Mouse (Mus musculus) left cerebral cortex, adult 6 months (tissue): Measurements from ENCODE around the gene Col27a1. TPM values are rescaled to one million over a fixed set of nuclear protein-coding genes. Genes with fewer than 3 reads are reported as not detected.

Experiments
- long read RNA-seq, 2 experiments: library from polyadenylated mRNA; unstranded; transcript quantifications; one replicate each; pipeline ENCODE4 v2.0.0; 2019 to 2020
- polyA plus RNA-seq: library from polyadenylated mRNA; unstranded; fragments of <200 nt; fragmentation: Nextera tagmentation; gene quantifications from 2 replicates; pipeline ENCODE4 v1.2.3, GENCODE M21; 2021

The Col27a1 gene
- polyA plus RNA-seq: 0.23 and 0.37 TPM in 2 replicates
- long read RNA-seq, experiment 1, partial matches to known transcripts: 1 of 1 reads
- long read RNA-seq, experiment 1, other reads (novel, unspliced or antisense): 0 of 1 reads
- long read RNA-seq, experiment 2: 0 reads

GRCm38 (mm10) chr4:63213907-63214621, at the start of gene Col27a1:
Col27a1 (plus strand) TSS chr4:63214004.

GRCm38 (mm10) chr4:63171969-63172685, 41.7 kb upstream of the Col27a1 start, which contains the start of gene Kif12:
Kif12 (minus strand) TSS chr4:63172131.

GRCm38 (mm10) chr4:63344295-63344694, 130.5 kb downstream of the Col27a1 start, which contains the start of gene Orm1:
Orm1 (plus strand) TSS chr4:63344560.

GRCm38 (mm10) chr4:63355877-63356665, 142.3 kb downstream of the Col27a1 start, which contains the start of gene Orm3:
Orm3 (plus strand) TSS chr4:63356162.

GRCm38 (mm10) chr4:63362150-63362549, 148.3 kb downstream of the Col27a1 start, which contains the start of gene Orm2:
Orm2 (plus strand) TSS chr4:63362449.

Other genes with a start within 250 kb of the Col27a1 start
- 1.0 and 1.3 TPM in 2 replicates for gene Zfp618, start 248.4 kb upstream of the Col27a1 start, polyA plus RNA-seq
- gene Ambp, start 59.2 kb upstream of the Col27a1 start, polyA plus RNA-seq: not detected in 2 replicates
- gene Kif12, start 41.9 kb upstream of the Col27a1 start, polyA plus RNA-seq: not detected in 2 replicates
- not detected in 2 replicates for gene Orm1, start 130.6 kb downstream of the Col27a1 start, polyA plus RNA-seq
- not detected in 2 replicates for gene Orm3, start 142.2 kb downstream of the Col27a1 start, polyA plus RNA-seq
- gene Orm2, start 148.4 kb downstream of the Col27a1 start, polyA plus RNA-seq: not detected in 2 replicates
- gene Akna, start 189.3 kb downstream of the Col27a1 start, polyA plus RNA-seq: 0.72 and 0.83 TPM in 2 replicates